Mouse (Mus musculus) intestine, embryonic 16.5 days (tissue): ENCODE measurements around the gene Dock10. TPM values are rescaled to one million over a fixed set of nuclear protein-coding genes. Genes with fewer than 3 reads are reported as not detected.
A peak's percentile ranks its signal among the peaks of the same experiment; 100 is the strongest.
"Not testable (repeated sequence)": the region's sequence is repeated elsewhere in the genome, so short reads cannot be mapped to it uniquely, and the experiment has no call there.

ENCODE experiments used
- ATAC-seq: fragments of 200-750 bp; cut with Nextera tagmentation; 2 replicates; pipeline ENCODE4 v1.8.0; 2017; ENCODE audit warnings: moderate TSS enrichment, moderate library complexity
- H3K27ac ChIP-seq: fragments of 300-500 bp; sonication (generic); 2 replicates; pipeline ENCODE4 v1.5.1; 2014; ENCODE audit warnings: mild to moderate bottlenecking, low read length
- H3K27me3 ChIP-seq: fragments of 300-500 bp; sonication (generic); replicated peaks from 2 replicates; pipeline ENCODE4 v1.6.1; 2014; ENCODE audit warnings: low read length, control low read depth, mixed read lengths; ENCODE audit not compliant: control insufficient read depth, insufficient read depth
- H3K36me3 ChIP-seq: fragments of 300-500 bp; sonication (generic); 2 replicates; pipeline ENCODE4 v1.6.1; 2014; ENCODE audit warnings: low read length, control low read depth; ENCODE audit not compliant: control insufficient read depth, insufficient read depth
- H3K4me1 ChIP-seq: fragments of 300-500 bp; sonication (generic); 2 replicates; pipeline ENCODE4 v1.6.1; 2014; ENCODE audit warnings: low read length, control low read depth, mixed read lengths; ENCODE audit not compliant: control insufficient read depth, insufficient read depth
- H3K4me2 ChIP-seq: fragments of 300-500 bp; sonication (generic); 2 replicates; pipeline ENCODE4 v1.6.1; 2014; ENCODE audit warnings: low read depth, low read length, control low read depth
- H3K4me3 ChIP-seq: fragments of 300-500 bp; sonication (generic); 2 replicates; pipeline ENCODE4 v1.5.1; 2014; ENCODE audit warnings: mild to moderate bottlenecking, low read length
- H3K9ac ChIP-seq: fragments of 300-500 bp; sonication (generic); 2 replicates; pipeline ENCODE4 v1.6.1; 2014; ENCODE audit warnings: low read depth, low read length
- H3K9me3 ChIP-seq: fragments of 300-500 bp; sonication (generic); 2 replicates; pipeline ENCODE4 v1.6.1; 2016; ENCODE audit warnings: low read length, control low read depth; ENCODE audit not compliant: control insufficient read depth
- WGBS: fragments of 180-500 bp; shearing (Covaris S2); extraction: QIAGEN DNeasy Blood & Tissue Kit; methylation state at CpG from one replicate; pipeline ENCODE4 v1.1.7; 2014; 5-methylcytosine and 5-hydroxymethylcytosine counted together
- polyA plus RNA-seq: library from polyadenylated mRNA; unstranded; fragments of >200 nt; fragmentation: Nextera tagmentation; extraction: Ambion mirVana; gene quantifications from 2 replicates; pipeline ENCODE4 v1.2.1, GENCODE M21; 2015

Gene Dock10
- polyA plus RNA-seq, 1 experiment from 2014 or later = 3.7 TPM

DNA sequence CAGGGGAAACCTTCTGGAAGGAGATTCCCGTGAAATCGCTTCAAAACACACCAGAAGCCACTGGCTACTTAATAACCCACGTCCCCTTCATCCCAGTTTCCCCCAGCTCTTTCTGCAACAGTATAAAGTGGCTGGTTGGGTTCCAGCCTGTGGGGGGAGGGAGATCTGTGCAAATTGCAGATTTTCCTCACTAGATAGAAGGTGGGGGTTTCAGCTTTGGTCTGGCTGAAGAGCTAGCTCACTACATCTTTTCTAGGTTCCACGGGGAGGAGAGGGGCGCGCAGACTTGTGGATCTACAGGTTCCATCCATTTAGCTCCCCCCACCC is 714 bp downstream of the Dock10 start:
- Histone ChIP-seq H3K27me3 (peaks cover 12% of the 10 kb centered on the region; the same call in 1 of the 2 replicates), H3K27ac (no peak overlapping the region), H3K4me2 (peak overlapping the region; percentile 87), H3K9ac (peak overlapping the region; percentile 66; the same call in 1 of the 2 replicates), H3K36me3 (no peaks in the 10 kb centered on the region), H3K4me3 (peak overlapping the region; percentile 63), H3K4me1 (peaks cover 6% of the 10 kb centered on the region; the same call in 1 of the 2 replicates), H3K9me3 (no peaks in the 10 kb centered on the region)
- WGBS = 0% methylated on average over 6 of the region's 6 CpGs
- ATAC-seq = peak; percentile 18; the same call in 1 of the 2 replicates

GRCm38 (mm10) chr1:80756824-80757649 is 1.3 kb downstream of the Dock10 start:
- Histone ChIP-seq H3K27me3 (peaks cover 12% of the 10 kb centered on the region; the same call in 1 of the 2 replicates), H3K36me3 (no peaks in the 10 kb centered on the region), H3K4me3 (peak overlapping the region; percentile 63), H3K27ac (no peak overlapping the region), H3K9me3 (no peaks in the 10 kb centered on the region), H3K4me1 (peaks cover 6% of the 10 kb centered on the region; the same call in 1 of the 2 replicates), H3K9ac (no peak overlapping the region), H3K4me2 (peak overlapping the region; percentile 87)
- 8% methylated on average over 14 of the region's 14 CpGs for WGBS
- peak; percentile 56; the same call in 1 of the 2 replicates for ATAC-seq

GRCm38 (mm10) chr1:80756060-80756439 is 2.3 kb downstream of the Dock10 start:
- no peak overlapping the region for H3K4me2 ChIP-seq
- no peak overlapping the region for H3K27ac ChIP-seq
- no peaks in the 10 kb centered on the region for H3K36me3 ChIP-seq
- H3K9me3 ChIP-seq = no peaks in the 10 kb centered on the region
- peaks cover 12% of the 10 kb centered on the region; the same call in 1 of the 2 replicates for H3K27me3 ChIP-seq
- H3K4me1 ChIP-seq = peaks cover 6% of the 10 kb centered on the region; the same call in 1 of the 2 replicates
- no peak for ATAC-seq
- no peak overlapping the region for H3K4me3 ChIP-seq
- 24% methylated on average over 2 of the region's 2 CpGs for WGBS
- H3K9ac ChIP-seq = no peak overlapping the region

DNA sequence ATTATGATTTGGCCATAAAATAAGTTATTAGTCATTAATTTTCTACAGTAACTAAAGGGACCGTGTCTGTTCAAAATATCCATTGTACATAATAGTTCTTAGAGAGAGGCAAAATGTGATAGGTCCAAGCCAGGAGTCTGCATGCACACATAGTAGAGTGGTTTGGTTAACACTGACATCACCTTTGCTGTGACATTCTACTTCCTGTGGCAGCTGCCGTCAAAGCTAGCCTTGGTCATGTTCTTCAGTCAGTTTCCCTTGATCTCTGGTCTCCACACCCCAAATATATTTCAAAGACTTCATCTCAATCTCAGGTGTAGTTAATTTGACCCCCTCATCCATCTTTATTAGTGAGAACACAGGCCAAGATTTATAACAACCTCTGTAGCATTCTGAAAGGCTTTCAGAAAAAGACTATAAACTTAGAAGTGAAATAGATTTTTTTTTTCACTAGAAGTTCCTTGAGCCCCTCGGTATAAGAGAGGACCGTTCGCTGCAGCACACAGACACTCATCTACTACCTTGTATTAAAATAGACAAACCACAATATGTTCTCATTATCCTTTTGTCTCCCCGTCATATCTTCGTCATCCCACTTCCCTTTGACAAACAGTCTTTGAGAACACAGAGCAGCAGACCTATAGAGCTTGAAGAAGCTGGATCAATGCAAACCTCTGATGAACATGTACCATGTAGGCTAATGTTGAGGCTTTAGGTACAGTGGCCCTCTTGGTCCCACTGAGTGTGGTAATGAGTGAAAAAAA is 2.8 kb downstream of the Dock10 start:
- Histone ChIP-seq H3K4me1 (peaks cover 6% of the 10 kb centered on the region; the same call in 1 of the 2 replicates), H3K9me3 (no peaks in the 10 kb centered on the region), H3K36me3 (no peaks in the 10 kb centered on the region), H3K4me3 (no peak overlapping the region), H3K27ac (no peak overlapping the region), H3K4me2 (no peak overlapping the region), H3K27me3 (peaks cover 12% of the 10 kb centered on the region; the same call in 1 of the 2 replicates), H3K9ac (no peak overlapping the region)
- 84% methylated on average over 7 of the region's 7 CpGs for WGBS
- ATAC-seq = no peak

GRCm38 (mm10) chr1:80749122-80749521 is 9.2 kb downstream of the Dock10 start:
- not testable (repeated sequence) for H3K9ac ChIP-seq, H3K4me3 ChIP-seq, H3K27me3 ChIP-seq, ATAC-seq, H3K4me2 ChIP-seq, H3K27ac ChIP-seq, H3K36me3 ChIP-seq, H3K9me3 ChIP-seq, H3K4me1 ChIP-seq
- WGBS = 89% methylated on average over 2 of the region's 2 CpGs

GRCm38 (mm10) chr1:80746691-80747463 is 11.4 kb downstream of the Dock10 start:
- no peak overlapping the region for H3K9ac ChIP-seq
- H3K4me3 ChIP-seq = no peak overlapping the region
- H3K9me3 ChIP-seq = no peaks in the 10 kb centered on the region
- H3K4me1 ChIP-seq = no peaks in the 10 kb centered on the region
- H3K27me3 ChIP-seq = no peaks in the 10 kb centered on the region
- H3K4me2 ChIP-seq = no peak overlapping the region
- ATAC-seq = no peak
- 59% methylated on average over 2 of the region's 2 CpGs for WGBS
- H3K27ac ChIP-seq = no peak overlapping the region
- no peaks in the 10 kb centered on the region for H3K36me3 ChIP-seq

DNA sequence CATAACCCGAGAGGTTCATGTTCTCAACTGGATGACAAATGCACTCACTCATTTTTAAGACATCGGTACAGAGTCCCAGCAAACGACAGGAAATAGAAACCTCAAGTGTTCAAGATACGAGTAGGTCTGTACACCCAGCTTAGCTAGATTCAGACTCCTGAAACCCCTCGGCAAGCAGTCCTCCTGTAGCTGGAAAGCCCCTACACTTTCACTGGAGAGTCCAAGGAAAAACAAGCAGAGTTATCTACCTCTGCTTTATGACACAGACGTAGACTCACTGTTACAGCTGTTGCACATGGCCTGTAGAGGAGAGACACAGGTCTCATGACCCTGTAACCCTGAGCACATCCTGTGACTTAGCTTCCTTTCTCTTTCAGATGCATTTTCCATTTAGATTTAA is 12.1 kb downstream of the Dock10 start:
- Histone ChIP-seq H3K4me1 (no peaks in the 10 kb centered on the region), H3K36me3 (no peaks in the 10 kb centered on the region), H3K27me3 (no peaks in the 10 kb centered on the region), H3K9ac (no peak overlapping the region), H3K4me3 (no peak overlapping the region), H3K27ac (no peak overlapping the region), H3K4me2 (no peak overlapping the region), H3K9me3 (no peaks in the 10 kb centered on the region)
- no peak for ATAC-seq
- 70% methylated on average over 6 of the region's 6 CpGs for WGBS

- no peaks in the 10 kb centered on the region for H3K9me3 ChIP-seq
- no peak overlapping the region for H3K4me3 ChIP-seq
- no peak overlapping the region for H3K9ac ChIP-seq
- H3K4me1 ChIP-seq = no peaks in the 10 kb centered on the region
- no peaks in the 10 kb centered on the region for H3K36me3 ChIP-seq
- WGBS = 53% methylated on average over 1 of the region's 1 CpGs
- no peak for ATAC-seq
- no peaks in the 10 kb centered on the region for H3K27me3 ChIP-seq
- no peak overlapping the region for H3K27ac ChIP-seq
- H3K4me2 ChIP-seq = no peak overlapping the region
Observed at GRCm38 (mm10) chr1:80739472-80739871, 18.9 kb downstream of the Dock10 start.

GRCm38 (mm10) chr1:80737812-80738391 is 20.4 kb downstream of the Dock10 start:
- no peaks in the 10 kb centered on the region for H3K4me1 ChIP-seq
- H3K27ac ChIP-seq = no peak overlapping the region
- ATAC-seq = no peak
- H3K4me3 ChIP-seq = no peak overlapping the region
- no peaks in the 10 kb centered on the region for H3K36me3 ChIP-seq
- no peak overlapping the region for H3K4me2 ChIP-seq
- no peaks in the 10 kb centered on the region for H3K9me3 ChIP-seq
- no peak overlapping the region for H3K9ac ChIP-seq
- 64% methylated on average over 5 of the region's 5 CpGs for WGBS
- no peaks in the 10 kb centered on the region for H3K27me3 ChIP-seq
